Mouse (Mus musculus): Measurements from ENCODE around the gene Olfr1360.
"Not testable (repeated sequence)": the region's sequence is repeated elsewhere in the genome, so short reads cannot be mapped to it uniquely, and the experiment has no call there.

- not testable (repeated sequence) for TF ChIP-seq EP300, CTCF (IDR thresholded peaks at IDR 0.05; ENCODE audit: low read depth)
These were observed 40.5 kb upstream of the Olfr1360 start, which contains the start of gene Hist1h3h for GRCm38 (mm10) chr13:21717397-21718357.

All from heart, postnatal 0 days (tissue).